Mouse (Mus musculus): ENCODE data around the gene Slc25a51.

Slc25a51 gene

DNA sequence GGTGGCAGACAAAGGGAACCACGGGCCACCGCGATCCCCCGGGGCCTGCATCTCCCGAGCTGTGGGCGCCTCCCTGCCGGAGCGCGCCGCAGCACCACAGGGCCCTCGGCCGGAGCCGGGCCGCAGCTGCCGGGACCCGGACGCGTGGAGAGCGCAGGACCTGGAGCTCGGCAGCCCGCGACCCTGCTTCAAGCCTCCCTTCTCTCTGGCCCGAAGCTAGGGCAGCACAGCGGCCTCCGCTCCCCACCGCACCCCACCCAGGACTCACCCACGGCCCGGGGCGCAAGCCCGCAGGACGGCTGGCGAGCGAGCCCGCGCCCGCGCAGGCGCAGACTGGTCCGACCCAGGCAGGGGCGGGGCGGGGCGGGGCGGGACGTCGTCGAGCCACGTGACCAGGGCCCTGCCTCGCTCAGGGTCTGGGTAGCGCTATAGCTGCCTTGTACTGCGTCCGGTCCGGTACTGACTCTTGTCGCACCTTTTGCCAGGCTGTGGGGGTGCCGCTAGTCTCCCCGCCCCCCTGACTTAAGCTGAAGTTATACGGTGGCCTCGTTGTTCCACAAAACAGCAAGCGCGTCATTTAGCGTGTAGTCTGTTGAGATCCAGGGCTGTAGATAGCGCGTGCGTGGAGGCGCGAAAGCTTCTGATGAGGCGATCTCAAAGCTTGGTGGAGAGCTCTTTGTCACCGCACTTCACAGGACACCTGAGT lies at the start of gene Slc25a51:
TSS of gene Slc25a51 (minus strand) at position 340 of the 706 bp plus-strand sequence.
- peak; percentile 82 for DNase-seq

DNA sequence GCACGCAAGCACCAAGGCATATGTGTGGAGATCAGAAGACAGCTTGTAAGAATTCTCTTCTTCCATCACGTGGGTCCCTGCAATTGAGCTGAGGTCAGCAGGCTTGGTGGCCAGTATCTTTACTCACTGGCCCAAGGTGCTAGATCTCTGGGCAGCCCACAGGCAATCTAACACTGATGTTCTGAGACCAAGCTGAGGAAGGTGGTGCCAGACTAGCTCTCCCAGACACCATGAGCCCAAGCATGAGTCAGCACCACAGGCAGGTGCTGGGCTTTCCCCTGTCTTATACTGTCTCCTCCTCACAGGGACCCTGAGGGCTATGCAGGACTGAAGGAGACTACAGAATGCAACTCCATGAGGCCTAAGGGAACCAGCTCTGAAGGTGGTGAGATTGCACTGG lies 49.0 kb upstream of the Slc25a51 start:
- no peak for DNase-seq

DNA sequence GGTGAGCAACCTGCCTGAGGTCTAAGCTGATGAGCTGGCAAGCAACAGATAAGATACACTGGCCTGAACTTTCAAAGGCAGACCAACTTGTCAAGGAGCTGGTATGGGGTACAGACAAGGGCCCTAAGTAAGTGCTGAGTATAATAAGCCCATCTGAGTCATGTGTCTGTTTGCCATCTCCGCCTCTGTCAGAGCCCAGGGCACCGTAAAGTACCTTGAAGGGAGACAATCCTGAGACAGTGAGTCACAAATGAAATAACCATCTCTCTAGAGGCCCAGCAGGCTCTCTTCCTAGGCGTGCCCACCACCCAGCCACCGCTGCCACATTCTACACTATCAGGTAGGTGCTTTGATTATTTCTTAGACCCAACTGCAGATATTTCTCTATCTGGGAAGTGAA lies 46.4 kb upstream of the Slc25a51 start:
- no peak for DNase-seq

DNA sequence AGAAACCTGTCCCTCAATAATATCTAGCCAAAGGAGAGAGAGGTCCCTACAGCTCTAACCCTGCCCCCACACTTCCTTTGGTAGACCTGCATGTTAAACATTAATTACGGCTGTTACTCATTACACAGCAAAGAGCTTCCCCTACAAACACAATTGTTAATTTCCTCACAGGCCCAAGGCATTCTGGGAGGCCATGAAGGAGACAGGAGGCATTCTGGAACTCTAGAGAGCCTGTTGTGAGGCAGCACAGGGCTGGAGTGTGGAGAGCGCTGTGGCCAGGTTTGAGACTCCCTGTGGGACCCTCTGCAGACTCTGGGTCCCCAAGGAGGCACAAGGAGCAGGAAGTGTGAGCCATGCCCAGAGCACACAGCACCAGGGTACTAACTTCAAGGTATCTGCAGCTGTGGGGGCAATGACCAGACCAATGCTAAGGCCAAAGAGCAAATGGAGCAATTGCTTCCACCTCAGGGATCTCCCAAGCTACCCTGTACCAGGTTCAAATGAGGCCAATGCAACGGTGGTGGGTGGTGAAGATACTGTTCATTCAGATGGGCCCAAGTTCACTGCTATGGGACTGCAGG lies 44.8 kb upstream of the Slc25a51 start:
- DNase-seq: no peak

DNA sequence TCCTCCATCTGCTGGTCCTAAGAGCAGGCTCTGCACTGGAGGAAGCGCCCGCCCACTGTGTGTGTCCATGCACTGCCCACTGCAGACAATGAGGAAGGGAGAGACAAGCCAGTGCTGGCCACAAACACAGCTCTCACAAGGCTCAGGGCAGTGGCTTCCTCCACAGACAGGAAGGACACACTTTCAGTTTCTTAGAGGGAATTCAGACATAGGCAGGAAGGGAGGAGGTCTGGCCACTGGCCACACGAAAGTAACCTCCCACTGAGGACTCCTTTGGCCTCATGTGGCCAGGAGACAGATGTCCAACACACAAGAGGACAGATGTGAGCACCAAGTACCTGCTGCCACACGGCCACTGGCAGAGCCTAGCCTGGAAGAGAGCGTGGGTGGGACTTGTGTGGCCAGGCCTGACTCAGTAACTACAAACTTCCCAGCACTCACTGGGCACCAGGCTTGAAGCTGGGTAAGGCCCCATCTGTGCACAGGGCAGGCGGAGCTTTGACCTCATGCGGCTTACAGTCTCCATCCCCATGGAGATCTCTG lies 44.1 kb upstream of the Slc25a51 start:
- DNase-seq: no peak

DNA sequence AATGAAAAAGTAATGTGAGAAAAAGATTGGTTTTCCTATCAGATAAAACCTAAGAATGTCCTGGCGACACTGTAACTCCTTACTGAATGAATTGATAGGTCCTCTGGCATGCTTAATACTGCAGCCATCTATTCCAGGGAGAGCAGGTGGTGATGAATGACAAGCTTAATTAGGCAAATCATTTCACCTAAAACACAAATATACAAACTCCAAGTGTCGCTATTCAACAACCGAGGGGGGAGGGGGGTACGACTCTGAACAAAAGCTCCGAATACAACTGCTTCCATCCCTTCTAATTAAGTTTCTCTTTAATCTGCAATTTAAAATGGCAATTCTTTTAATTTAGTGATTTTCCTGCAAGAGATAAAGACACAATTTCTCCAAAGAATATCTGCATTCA lies 40.4 kb upstream of the Slc25a51 start:
- DNase-seq: no peak

DNA sequence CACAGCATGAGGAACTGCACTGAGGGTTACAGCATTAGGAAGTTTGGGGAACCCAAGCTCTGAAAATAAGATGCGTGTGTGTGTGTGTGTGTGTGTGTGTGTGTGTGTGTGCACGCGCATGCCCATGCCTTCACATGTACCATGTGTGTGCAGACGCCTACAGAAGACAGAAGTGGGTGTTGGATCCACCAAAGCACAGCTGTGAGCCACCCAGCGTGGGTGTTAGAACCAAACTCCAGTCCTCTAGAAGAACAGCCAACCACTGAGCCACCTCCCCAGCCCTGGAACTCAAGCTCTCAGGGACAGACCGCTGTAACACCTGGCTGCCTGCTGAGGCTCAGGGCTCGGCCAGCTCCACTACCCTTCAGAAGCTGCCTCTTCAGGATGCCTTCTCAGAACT lies 39.9 kb upstream of the Slc25a51 start:
- peak; percentile 21 for DNase-seq

DNA sequence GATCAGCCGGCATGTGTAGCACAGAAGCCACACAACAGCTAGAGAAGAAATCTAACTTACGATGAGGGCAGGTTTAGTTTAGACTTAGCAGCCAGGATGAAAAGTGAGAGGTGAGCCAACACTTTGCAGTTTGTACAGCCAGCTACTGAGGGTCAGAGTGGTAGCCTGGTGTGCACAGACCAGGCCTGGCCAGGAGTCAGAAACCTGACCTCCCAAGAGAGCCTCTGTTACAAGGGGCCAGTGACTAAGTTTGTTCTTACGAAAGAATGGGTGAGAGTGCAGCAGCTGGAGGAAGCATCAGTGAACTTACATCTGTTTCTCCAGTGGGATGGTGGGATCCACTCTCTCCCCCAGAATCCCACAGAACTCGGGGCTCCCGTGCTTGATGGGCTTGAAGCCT lies 38.6 kb upstream of the Slc25a51 start:
- DNase-seq: no peak

DNA sequence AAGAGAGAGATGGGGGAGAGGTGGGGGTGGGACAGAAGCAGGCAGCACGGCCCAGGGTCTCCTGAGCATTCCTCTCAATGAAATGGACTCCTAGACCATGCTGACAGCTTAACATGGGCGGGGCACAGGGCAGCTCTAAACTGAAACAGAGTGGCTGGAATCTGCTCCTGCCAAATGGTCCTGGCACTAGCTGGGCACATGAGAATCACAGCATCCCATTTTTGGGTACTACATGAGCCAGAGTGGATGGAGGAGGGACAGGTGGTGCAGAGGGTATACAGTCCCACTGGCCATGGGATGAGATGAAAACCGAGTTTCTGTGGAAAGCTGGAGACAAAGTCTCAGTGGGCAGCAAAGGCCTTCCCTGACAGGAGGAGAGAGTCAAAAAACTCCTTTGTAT lies 36.7 kb upstream of the Slc25a51 start:
- no peak for DNase-seq

DNA sequence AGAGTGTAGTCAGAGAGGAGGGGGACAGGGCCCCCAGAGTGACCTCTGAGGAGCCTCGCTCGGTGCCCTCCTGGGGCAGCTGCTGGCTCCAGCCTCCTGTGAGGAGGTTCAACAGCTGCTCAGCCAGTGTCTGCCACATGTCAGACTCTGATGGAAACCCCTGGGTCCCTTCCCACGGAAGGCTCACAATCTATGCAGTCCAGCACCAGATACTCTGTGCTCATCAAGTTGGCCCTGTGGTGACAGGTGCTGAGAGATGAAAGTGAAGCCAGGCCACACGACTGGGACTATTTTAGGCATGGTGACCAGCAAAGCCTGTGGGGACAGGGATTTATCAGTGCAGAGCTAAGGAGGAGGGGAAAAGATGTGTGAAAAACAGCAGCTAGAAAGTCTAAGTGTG lies 36.2 kb upstream of the Slc25a51 start:
- DNase-seq: no peak

DNA sequence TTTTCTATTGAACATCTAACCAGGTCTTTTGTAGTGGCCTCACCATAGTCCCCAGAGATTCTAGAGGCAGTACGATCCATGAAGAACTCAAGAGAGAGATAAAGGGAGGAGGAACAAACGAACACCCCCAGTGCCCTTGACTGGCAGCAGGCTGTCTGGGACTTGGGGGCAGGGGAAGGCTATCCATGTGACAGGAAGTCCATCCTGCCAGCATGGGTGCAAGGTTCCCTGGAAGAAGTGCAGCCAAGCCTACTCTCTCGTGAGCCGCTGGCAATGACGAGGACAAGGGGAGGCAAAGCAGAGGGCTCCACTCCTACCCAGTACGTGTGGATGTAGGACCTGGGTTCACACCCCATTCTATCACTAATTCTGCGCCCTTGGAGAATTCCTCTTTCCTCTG lies 35.1 kb upstream of the Slc25a51 start:
- no peak for DNase-seq

DNA sequence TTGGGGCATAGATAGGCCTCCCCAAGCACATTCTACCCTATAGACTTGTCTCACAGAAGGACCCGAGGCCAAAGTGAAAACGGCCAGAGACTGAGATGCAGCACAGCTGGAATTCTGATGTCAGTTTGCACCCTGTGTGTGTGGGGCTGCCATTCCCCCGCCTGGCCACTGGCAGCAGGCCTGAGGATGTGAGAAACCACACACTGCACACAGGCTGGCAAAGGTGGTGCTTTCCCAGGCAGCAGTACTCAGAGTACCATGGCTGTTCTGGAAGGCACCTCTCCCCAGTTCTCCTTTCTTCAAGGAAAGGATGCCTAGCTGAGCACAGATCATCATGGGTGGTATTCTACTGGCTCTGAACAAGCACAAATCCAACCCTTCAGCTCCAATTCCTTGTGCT lies 33.7 kb upstream of the Slc25a51 start:
- no peak for DNase-seq

DNA sequence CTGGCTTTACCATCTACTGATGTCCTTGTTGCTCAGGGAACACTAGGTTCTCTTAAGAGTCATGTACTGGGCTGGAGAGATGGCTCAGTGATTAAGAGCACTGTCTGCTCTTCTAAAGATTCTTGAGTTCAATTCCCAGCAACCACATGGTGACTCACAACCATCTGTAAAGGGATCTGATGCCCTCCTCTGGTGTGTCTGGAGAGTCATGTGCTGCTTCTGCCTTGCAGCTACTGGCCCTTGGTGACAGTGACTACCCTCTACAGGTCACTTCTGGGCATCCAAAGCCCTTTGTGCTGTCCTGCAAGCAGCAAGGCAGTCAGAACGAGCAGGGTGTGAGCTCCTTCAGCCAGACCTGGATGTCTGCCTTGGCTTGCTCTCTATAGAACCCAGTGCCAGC lies 33.2 kb upstream of the Slc25a51 start:
- DNase-seq: no peak

DNA sequence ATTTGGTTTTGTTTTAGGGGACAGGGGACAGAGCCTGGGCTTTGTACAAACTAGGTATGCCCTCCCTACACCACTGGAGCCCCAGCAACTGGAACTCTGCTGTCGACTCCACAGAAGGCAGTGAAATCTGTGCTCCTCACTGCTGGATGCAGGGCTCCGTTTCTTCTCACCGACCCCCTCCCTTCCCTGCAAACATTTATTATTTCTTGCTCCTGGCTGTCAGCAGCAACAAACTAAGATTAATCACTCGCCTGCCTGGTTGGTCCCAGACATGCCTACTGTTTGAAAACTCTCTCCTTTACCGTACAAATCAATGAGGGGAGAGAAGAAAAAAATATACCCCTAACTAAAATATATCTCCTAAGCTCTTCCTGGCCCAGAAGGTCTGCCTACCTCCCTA lies 30.7 kb upstream of the Slc25a51 start:
- no peak for DNase-seq

DNA sequence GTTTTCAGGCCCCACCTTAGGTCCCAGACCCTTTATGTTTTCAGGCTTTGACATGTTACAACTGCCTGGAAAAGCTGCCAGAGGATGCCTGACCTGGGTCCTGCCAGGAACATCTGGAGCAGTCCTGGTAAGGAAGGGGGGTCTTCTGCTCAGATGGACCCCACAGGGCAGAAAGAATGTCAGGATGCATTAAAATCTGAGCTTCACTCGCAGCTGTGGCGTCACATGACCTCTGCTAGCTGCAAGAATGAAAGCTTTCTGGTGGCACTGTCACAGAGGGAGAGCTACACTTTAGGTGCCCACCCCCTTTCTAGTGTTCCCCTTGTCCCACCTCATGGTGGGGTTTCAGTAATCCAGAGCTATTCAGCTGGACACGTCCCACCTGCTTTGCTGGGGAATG lies 28.4 kb upstream of the Slc25a51 start:
- DNase-seq: no peak

DNA sequence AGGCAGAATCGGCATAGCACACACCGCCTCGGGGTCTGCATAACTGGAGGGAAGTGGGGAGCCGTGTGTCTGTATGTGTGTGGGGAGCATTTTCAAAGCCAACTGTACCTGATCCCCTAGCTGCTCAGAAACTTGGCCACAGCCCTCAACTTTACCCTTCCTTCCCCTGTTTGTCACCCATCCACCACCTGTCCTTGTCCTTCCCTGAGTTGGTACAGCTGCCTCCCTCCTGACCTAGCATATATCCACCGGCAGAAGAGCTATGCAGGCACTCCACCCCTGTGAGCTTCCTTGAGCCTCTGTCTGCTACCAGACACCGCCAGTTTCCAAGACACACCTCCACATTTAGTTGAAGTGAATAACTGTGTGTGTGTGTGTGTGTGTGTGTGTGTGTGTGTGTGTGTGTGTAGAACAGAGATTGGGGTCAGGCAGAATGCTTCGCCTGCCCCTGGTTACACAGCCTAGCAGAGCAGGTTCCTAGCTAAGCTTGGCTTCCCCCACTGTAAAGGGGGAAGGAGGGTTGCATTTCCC lies 27.9 kb upstream of the Slc25a51 start:
- no peak for DNase-seq

DNA sequence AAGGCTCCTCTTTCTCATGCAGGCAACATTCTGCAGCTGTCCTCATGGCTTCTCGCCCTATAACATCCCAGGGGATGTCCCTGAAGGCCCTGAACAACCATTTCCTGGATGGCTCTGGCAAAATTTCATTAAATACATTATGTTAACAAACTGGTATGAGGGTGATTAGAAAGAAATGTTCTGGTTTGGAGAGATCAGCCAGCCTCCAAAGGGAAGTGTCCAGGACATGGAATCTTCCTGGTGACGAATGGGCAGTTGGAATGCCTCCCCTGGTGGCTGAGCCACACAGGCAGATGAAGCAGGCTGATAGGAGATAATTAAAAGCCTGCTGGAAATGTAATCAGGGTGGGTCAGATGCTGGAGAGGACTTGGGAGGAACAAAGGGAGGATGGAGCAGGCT lies 27.3 kb upstream of the Slc25a51 start:
- no peak for DNase-seq

DNA sequence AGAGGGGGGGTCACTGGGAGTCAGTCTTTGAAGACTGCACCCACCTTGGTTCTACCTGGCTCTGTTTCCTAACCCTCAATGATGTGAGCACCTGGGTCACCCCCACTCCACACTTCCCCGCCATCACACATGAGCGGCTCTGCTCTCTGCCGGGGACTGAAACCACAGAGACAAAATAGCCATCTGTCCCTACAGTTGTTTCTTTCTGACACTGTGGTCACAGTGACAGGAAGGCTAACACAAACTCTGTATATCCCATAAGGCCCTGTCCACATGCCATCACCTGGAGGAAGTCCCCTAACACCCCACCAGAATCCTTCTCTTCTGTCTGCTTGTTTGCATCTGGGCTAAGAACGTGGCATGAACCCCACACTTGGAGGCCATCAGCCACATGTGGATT lies 26.1 kb upstream of the Slc25a51 start:
- DNase-seq: no peak

DNA sequence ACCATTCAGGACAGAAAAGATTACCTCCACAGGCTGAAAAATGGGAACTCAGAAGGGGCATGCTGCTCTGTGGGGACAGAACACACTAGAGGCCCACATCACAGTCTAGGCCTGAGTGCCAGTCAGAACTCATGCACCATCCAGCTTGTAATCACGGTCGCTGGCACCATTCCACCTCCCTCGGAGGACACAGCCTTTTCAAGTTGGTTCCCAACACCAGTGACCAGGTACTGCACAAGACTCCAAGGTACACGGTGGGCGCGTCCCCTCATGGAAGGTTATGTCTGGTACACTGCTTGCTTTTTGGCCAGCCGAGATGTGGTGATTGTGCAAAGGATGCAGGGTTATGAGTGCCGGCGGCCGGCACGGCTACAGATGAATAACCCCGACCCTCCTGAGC lies 25.5 kb upstream of the Slc25a51 start:
- no peak for DNase-seq

DNA sequence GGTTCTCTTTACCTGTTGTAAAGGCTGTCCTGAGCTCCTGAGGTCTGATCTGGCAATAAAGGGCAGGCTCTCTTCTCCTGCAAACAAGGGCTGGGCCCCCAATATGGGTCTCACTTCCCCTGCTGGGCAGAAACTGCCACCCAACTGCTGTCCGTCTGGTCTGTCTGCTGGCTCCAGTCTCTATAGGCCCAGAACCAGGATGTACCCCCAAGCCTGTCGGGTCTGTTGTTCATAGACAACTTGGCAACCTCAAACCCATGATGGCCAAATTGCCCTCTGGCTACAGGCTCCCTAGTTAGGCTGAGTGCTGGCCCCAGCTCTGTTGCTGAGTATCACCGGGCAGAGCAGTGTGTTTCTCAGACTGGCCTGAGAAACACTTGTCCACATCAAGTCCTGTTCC lies 23.2 kb upstream of the Slc25a51 start:
- no peak for DNase-seq

DNA sequence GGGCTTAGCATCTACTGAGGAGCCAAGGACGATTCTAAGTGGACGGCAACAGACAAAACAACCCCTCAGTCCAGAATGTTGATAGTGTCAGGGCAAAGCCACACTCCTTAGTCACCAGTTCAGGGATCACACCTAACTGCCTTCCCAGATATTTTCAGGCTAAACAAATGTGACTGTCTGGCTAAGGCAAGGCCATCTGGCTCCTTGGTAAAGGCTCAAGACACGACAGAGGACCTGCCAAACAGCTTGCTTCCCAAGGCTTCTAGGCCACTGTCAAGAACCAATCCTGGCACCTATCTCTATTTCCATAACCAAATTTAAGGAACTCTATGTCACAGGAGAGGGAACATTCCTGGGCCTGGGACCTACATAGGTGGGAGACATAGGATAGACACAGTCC lies 22.8 kb upstream of the Slc25a51 start:
- DNase-seq: no peak

DNA sequence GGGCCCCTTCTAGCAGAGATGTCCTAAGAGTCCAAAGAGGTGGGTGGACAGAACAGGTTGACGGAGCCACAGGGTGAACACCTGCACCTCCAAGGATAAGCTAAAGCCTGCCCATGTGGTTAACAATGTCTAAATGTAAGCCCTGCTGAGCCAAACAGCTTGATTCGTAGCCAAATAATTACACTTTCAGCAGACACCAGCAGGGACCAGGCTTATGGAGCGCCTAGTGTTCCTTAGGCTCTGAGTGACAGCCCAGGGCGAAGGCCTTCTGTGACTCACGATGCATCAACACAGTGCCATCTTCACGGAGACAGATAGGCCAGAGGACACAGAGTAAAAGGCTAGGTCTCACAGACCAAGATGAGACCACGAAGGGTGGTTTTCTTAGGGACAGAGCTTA lies 20.9 kb upstream of the Slc25a51 start:
- DNase-seq: no peak

DNA sequence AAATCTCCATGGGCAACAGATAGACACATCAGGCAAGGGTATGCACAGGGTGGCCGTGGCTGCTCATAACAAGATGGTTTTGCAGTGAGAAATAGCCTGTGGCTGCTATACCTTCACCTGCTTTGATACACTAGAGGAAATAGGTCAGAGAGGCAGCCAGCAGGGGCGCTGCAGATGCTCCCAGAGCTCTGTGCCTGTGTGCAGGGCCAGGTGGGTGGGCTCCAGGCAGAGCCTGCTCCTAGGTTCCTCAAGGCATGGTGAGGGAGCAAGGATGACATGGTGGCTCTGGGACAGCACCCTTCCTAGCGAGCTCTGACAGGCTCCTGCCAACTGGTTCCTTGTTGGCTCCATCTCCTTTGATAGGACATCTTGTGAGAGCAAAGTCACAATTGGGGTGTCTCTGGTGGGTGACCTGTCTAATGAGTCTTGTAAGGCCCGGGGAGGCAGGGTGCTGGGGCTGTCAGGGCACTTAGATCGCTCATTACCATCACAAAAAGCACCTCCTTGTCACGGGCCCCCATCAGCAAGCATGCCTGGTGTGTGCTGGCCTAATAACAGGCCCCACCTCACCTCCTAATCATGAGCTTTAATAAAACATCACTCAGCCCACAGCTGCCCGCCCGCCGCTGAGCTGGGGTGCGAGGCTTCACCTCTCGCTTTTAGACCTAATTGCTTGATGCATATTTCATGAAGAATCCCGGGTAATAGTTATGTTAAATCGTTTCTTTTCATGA lies 18.3 kb upstream of the Slc25a51 start:
- no peak for DNase-seq

DNA sequence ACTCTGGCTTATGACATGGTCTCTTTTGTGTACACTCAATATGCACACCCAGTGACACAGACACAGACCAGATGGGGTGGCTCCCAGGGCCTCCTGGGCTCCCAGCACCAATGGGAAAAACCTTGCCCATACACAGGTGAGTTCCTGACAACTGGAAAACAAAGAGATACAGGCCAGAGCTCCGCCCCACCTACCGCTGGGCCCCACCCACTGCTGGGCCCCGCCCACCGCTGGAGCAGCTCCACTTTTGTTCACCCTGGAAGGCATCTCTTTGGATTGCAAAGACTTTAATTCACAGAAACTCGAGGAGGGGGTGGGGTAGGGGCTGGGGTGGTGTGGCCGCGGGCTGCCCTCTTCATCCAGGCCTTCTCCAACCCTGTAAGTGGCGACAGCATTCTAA lies 14.8 kb upstream of the Slc25a51 start:
- DNase-seq: no peak

All from right cerebral cortex, adult 18-20 months (tissue).